Mouse (Mus musculus) liver, embryonic 11.5 days (tissue): ENCODE data around the gene Sult6b2. TPM values are rescaled to one million over a fixed set of nuclear protein-coding genes. Genes with fewer than 3 reads are reported as not detected.

Experiments used
- ATAC-seq: fragments of 200-750 bp; cut with Nextera tagmentation; replicated peaks from 2 replicates; pipeline ENCODE4 v1.8.0; 2017; ENCODE audit warnings: moderate number of reproducible peaks, mild to moderate bottlenecking, moderate TSS enrichment, moderate library complexity; ENCODE audit not compliant: low FRiP score
- DNase-seq: peaks from one replicate; pipeline ENCODE4 v3.0.0-alpha.2; 2017; ENCODE audit warnings: low spot score
- H3K27ac ChIP-seq: fragments of 300-500 bp; sonication (generic); 2 replicates; pipeline ENCODE4 v1.5.1; 2014; ENCODE audit warnings: mild to moderate bottlenecking, low read depth, low read length, control low read depth
- H3K27me3 ChIP-seq: fragments of 300-500 bp; sonication (generic); replicated peaks from 2 replicates; pipeline ENCODE4 v1.6.1; 2014; ENCODE audit warnings: low read length, mixed read lengths; ENCODE audit not compliant: control insufficient read depth, insufficient read depth
- H3K36me3 ChIP-seq: fragments of 300-500 bp; sonication (generic); 2 replicates; pipeline ENCODE4 v1.6.1; 2014; ENCODE audit warnings: mild to moderate bottlenecking, low read length, moderate library complexity, mixed read lengths; ENCODE audit not compliant: control insufficient read depth, insufficient read depth
- H3K4me1 ChIP-seq: fragments of 300-500 bp; sonication (generic); replicated peaks from 2 replicates; pipeline ENCODE4 v1.6.1; 2014; ENCODE audit warnings: low read length, mixed read lengths; ENCODE audit not compliant: control insufficient read depth, insufficient read depth
- H3K4me2 ChIP-seq: fragments of 300-500 bp; sonication (generic); 2 replicates; pipeline ENCODE4 v1.6.1; 2014; ENCODE audit warnings: mild to moderate bottlenecking, control low read depth, moderate library complexity
- H3K4me3 ChIP-seq: fragments of 300-500 bp; sonication (generic); 2 replicates; pipeline ENCODE4 v1.5.1; 2014; ENCODE audit warnings: low read depth, low read length, control low read depth
- H3K9ac ChIP-seq: fragments of 300-500 bp; sonication (generic); 2 replicates; pipeline ENCODE4 v1.6.1; 2014; ENCODE audit warnings: low read depth, low read length, control low read depth
- H3K9me3 ChIP-seq: fragments of 300-500 bp; sonication (generic); 2 replicates; pipeline ENCODE4 v1.6.1; 2016; ENCODE audit warnings: low read length, inconsistent platforms, mixed read lengths; ENCODE audit not compliant: control insufficient read depth
- WGBS: fragments of 180-500 bp; shearing (Covaris S2); extraction: QIAGEN DNeasy Blood & Tissue Kit; methylation state at CpG from one replicate; pipeline ENCODE4 v1.1.7; 2014; 5-methylcytosine and 5-hydroxymethylcytosine counted together
- polyA plus RNA-seq: library from polyadenylated mRNA; unstranded; fragments of >200 nt; fragmentation: Nextera tagmentation; extraction: Ambion mirVana; gene quantifications from 2 replicates; pipeline ENCODE4 v1.2.1, GENCODE M21; 2014

Gene Sult6b2
- polyA plus RNA-seq, 1 experiment from 2014 or later = 0.07 TPM

- no peak overlapping the region for H3K9ac ChIP-seq
- WGBS = 90% methylated on average over 10 of the region's 10 CpGs
These were observed 14.0 kb upstream of the Sult6b2 start for GRCm38 (mm10) chr6:142818306-142818705.

GRCm38 (mm10) chr6:142815513-142815912, 11.2 kb upstream of the Sult6b2 start:
- Histone ChIP-seq H3K4me1 (no peaks in the 10 kb centered on the region), H3K27me3 (no peaks in the 10 kb centered on the region; the same call in 1 of the 2 replicates), H3K9me3 (no peaks in the 10 kb centered on the region), H3K4me2 (no peak overlapping the region), H3K9ac (no peak overlapping the region), H3K4me3 (no peak overlapping the region), H3K36me3 (no peaks in the 10 kb centered on the region), H3K27ac (no peak overlapping the region)
- 84% methylated on average over 3 of the region's 3 CpGs for WGBS
- peak; percentile 15 for DNase-seq
- no peak for ATAC-seq

More at GRCm38 (mm10) chr6:142818306-142818705, 14.0 kb upstream of the Sult6b2 start:
- DNase-seq (peak; percentile 15), ATAC-seq (no peak)
- Histone ChIP-seq H3K4me3 (no peak overlapping the region), H3K4me2 (no peak overlapping the region), H3K9me3 (no peaks in the 10 kb centered on the region), H3K4me1 (no peaks in the 10 kb centered on the region), H3K27me3 (no peaks in the 10 kb centered on the region; the same call in 1 of the 2 replicates), H3K27ac (no peak overlapping the region), H3K36me3 (no peaks in the 10 kb centered on the region)

- peak overlapping the region; percentile 36 for H3K4me3 ChIP-seq
- no peaks in the 10 kb centered on the region for H3K36me3 ChIP-seq
- H3K27me3 ChIP-seq = no peaks in the 10 kb centered on the region; the same call in 1 of the 2 replicates
- no peaks in the 10 kb centered on the region for H3K9me3 ChIP-seq
- peak; percentile 77 for DNase-seq
- H3K27ac ChIP-seq = no peak overlapping the region
- 0 out of 2 replicates have a peak, but pooled peaks cover 2% of the 10 kb centered on the region for H3K4me1 ChIP-seq
- H3K9ac ChIP-seq = no peak overlapping the region
- peak overlapping the region; percentile 57 for H3K4me2 ChIP-seq
- 8% methylated on average over 15 of the region's 15 CpGs for WGBS
- ATAC-seq = no peak; the same call in 1 of the 2 replicates
These were observed 10.2 kb upstream of the Sult6b2 start for GRCm38 (mm10) chr6:142814495-142814921.

- H3K9ac ChIP-seq = no peak overlapping the region
- peak; percentile 34 for DNase-seq
- 0 out of 2 replicates have a peak, but pooled peaks cover 2% of the 10 kb centered on the region for H3K4me1 ChIP-seq
- H3K27ac ChIP-seq = no peak overlapping the region
- no peaks in the 10 kb centered on the region for H3K9me3 ChIP-seq
- H3K27me3 ChIP-seq = no peaks in the 10 kb centered on the region; the same call in 1 of the 2 replicates
- peak overlapping the region; percentile 57; the same call in 1 of the 2 replicates for H3K4me2 ChIP-seq
- no peaks in the 10 kb centered on the region for H3K36me3 ChIP-seq
- peak; percentile 51; the same call in 1 of the 2 replicates for ATAC-seq
- no peak overlapping the region for H3K4me3 ChIP-seq
- 58% methylated on average over 10 of the region's 10 CpGs for WGBS
These were observed 9.7 kb upstream of the Sult6b2 start for GRCm38 (mm10) chr6:142814011-142814410.

GRCm38 (mm10) chr6:142812969-142813368, 8.7 kb upstream of the Sult6b2 start:
- H3K9me3 ChIP-seq = no peaks in the 10 kb centered on the region
- no peak overlapping the region for H3K9ac ChIP-seq
- no peaks in the 10 kb centered on the region; the same call in 1 of the 2 replicates for H3K27me3 ChIP-seq
- DNase-seq = peak; percentile 28
- 0 out of 2 replicates have a peak, but pooled peaks cover 2% of the 10 kb centered on the region for H3K4me1 ChIP-seq
- no peak overlapping the region for H3K27ac ChIP-seq
- no peak for ATAC-seq
- no peak overlapping the region for H3K4me2 ChIP-seq
- no peaks in the 10 kb centered on the region for H3K36me3 ChIP-seq
- H3K4me3 ChIP-seq = no peak overlapping the region
- 67% methylated on average over 5 of the region's 5 CpGs for WGBS

- no peak overlapping the region for H3K4me3 ChIP-seq
- H3K9ac ChIP-seq = no peak overlapping the region
- no peaks in the 10 kb centered on the region for H3K36me3 ChIP-seq
- no peak overlapping the region for H3K4me2 ChIP-seq
- ATAC-seq = no peak
- no peaks in the 10 kb centered on the region; the same call in 1 of the 2 replicates for H3K27me3 ChIP-seq
- no peak for DNase-seq
- WGBS = 38% methylated on average over 6 of the region's 6 CpGs
- no peaks in the 10 kb centered on the region for H3K9me3 ChIP-seq
- H3K4me1 ChIP-seq = 0 out of 2 replicates have a peak, but pooled peaks cover 2% of the 10 kb centered on the region
- no peak overlapping the region for H3K27ac ChIP-seq
These were observed 5.9 kb upstream of the Sult6b2 start for GRCm38 (mm10) chr6:142810239-142810638.

GRCm38 (mm10) chr6:142809373-142810098, 5.2 kb upstream of the Sult6b2 start:
- no peak for DNase-seq
- no peaks in the 10 kb centered on the region for H3K36me3 ChIP-seq
- H3K27me3 ChIP-seq = no peaks in the 10 kb centered on the region; the same call in 1 of the 2 replicates
- no peak overlapping the region for H3K9ac ChIP-seq
- H3K4me3 ChIP-seq = no peak overlapping the region
- no peaks in the 10 kb centered on the region for H3K9me3 ChIP-seq
- H3K27ac ChIP-seq = no peak overlapping the region
- 27% methylated on average over 6 of the region's 6 CpGs for WGBS
- H3K4me1 ChIP-seq = 0 out of 2 replicates have a peak, but pooled peaks cover 2% of the 10 kb centered on the region
- no peak overlapping the region for H3K4me2 ChIP-seq
- ATAC-seq = peak; percentile 54; the same call in 1 of the 2 replicates

- no peak overlapping the region for H3K9ac ChIP-seq
- H3K27ac ChIP-seq = no peak overlapping the region
- 0 out of 2 replicates have a peak, but pooled peaks cover 2% of the 10 kb centered on the region for H3K4me1 ChIP-seq
- DNase-seq (no peak), ATAC-seq (peak; percentile 27; the same call in 1 of the 2 replicates)
- no peaks in the 10 kb centered on the region for H3K36me3 ChIP-seq
- no peak overlapping the region for H3K4me3 ChIP-seq
- no peaks in the 10 kb centered on the region for H3K9me3 ChIP-seq
- 41% methylated on average over 4 of the region's 4 CpGs for WGBS
- H3K4me2 ChIP-seq = no peak overlapping the region
- no peaks in the 10 kb centered on the region for H3K27me3 ChIP-seq
These were observed 2.0 kb upstream of the Sult6b2 start for GRCm38 (mm10) chr6:142806326-142806725.
